Mouse (Mus musculus): ENCODE results near the gene Afm.

Gene Afm

GRCm38 (mm10) chr5:90560743-90561142 is 42.0 kb downstream of the Afm start, which contains the start of gene 5830473C10Rik:
TSS of gene 5830473C10Rik (plus strand) at chr5:90561107.
- DNase-seq = no peak

- DNase-seq = no peak
These were observed 43.1 kb downstream of the Afm start for GRCm38 (mm10) chr5:90561721-90562275.

GRCm38 (mm10) chr5:90562880-90563279 is 44.1 kb downstream of the Afm start:
- no peak for DNase-seq

- no peak for DNase-seq
These were observed 45.4 kb downstream of the Afm start for GRCm38 (mm10) chr5:90564161-90564560.

- DNase-seq = no peak
These were observed 46.5 kb downstream of the Afm start for GRCm38 (mm10) chr5:90565205-90565604.

GRCm38 (mm10) chr5:90567788-90568187 is 49.1 kb downstream of the Afm start:
- DNase-seq = no peak

GRCm38 (mm10) chr5:90568338-90568737 is 49.6 kb downstream of the Afm start:
- DNase-seq = no peak

GRCm38 (mm10) chr5:90571216-90571615 is 52.5 kb downstream of the Afm start:
- DNase-seq = no peak

GRCm38 (mm10) chr5:90577751-90578150 is 59.0 kb downstream of the Afm start:
- DNase-seq = no peak

- no peak for DNase-seq
These were observed 60.8 kb downstream of the Afm start for GRCm38 (mm10) chr5:90579556-90579955.

- DNase-seq = no peak
These were observed 63.4 kb downstream of the Afm start for GRCm38 (mm10) chr5:90582179-90582578.

GRCm38 (mm10) chr5:90584799-90585198 is 66.1 kb downstream of the Afm start:
- no peak for DNase-seq

GRCm38 (mm10) chr5:90586511-90586910 is 67.8 kb downstream of the Afm start:
- DNase-seq = no peak

- DNase-seq = no peak
These were observed 69.4 kb downstream of the Afm start for GRCm38 (mm10) chr5:90588104-90588503.

GRCm38 (mm10) chr5:90588708-90589595 is 70.2 kb downstream of the Afm start:
- peak; percentile 62 for DNase-seq

- no peak for DNase-seq
These were observed 71.9 kb downstream of the Afm start for GRCm38 (mm10) chr5:90590676-90591075.

GRCm38 (mm10) chr5:90591936-90592335 is 73.2 kb downstream of the Afm start:
- no peak for DNase-seq

GRCm38 (mm10) chr5:90594945-90595344 is 76.2 kb downstream of the Afm start:
- DNase-seq = peak; percentile 28

GRCm38 (mm10) chr5:90596155-90596554 is 77.4 kb downstream of the Afm start:
- no peak for DNase-seq

- DNase-seq = peak; percentile 34
These were observed 82.7 kb downstream of the Afm start for GRCm38 (mm10) chr5:90601469-90601868.
